Mouse (Mus musculus) embryonic fibroblast, embryonic 13.5 days (primary cell): ENCODE data around the gene Brca1.

Experiments
- CTCF ChIP-seq: IDR thresholded peaks from 2 replicates; pipeline ENCODE4 v1.5.1; 2011; ENCODE audit warnings: mild to moderate bottlenecking, control low read depth, low read length, moderate library complexity, borderline replicate concordance; ENCODE audit not compliant: insufficient read depth
- POLR2A ChIP-seq: IDR thresholded peaks from 2 replicates; pipeline ENCODE4 v1.6.1; 2011; ENCODE audit warnings: low read depth, mild to moderate bottlenecking, control low read depth, low read length, moderate library complexity

GRCm38 (mm10) chr11:101470206-101470605, 81.5 kb downstream of the Brca1 start:
- no peak for TF ChIP-seq CTCF
- no peak for TF ChIP-seq POLR2A
